Mouse (Mus musculus): ENCODE results near the gene Fcer1g. TPM values are rescaled to one million over a fixed set of nuclear protein-coding genes. Genes with fewer than 3 reads are reported as not detected.

The Fcer1g gene
- polyA plus RNA-seq, 1 experiment, result not detected

GRCm38 (mm10) chr1:171271622-171272021, 37.5 kb upstream of the Fcer1g start:
- no peak for TF ChIP-seq GATA1 (IDR thresholded peaks at IDR 0.05; ENCODE audit: low read length)

- TF ChIP-seq GATA1 (IDR thresholded peaks at IDR 0.05; ENCODE audit: low read length), result no peak
Observed at GRCm38 (mm10) chr1:171271196-171271595, 37.0 kb upstream of the Fcer1g start.

- TF ChIP-seq GATA1 (IDR thresholded peaks at IDR 0.05; ENCODE audit: low read length), result no peak
Observed at GRCm38 (mm10) chr1:171270573-171270900, 36.4 kb upstream of the Fcer1g start.

- TF ChIP-seq GATA1 (IDR thresholded peaks at IDR 0.05; ENCODE audit: low read length), result no peak
Observed at GRCm38 (mm10) chr1:171269848-171270572, 35.8 kb upstream of the Fcer1g start, which contains the start of gene B4galt3. Gene B4galt3 (plus strand): TSS chr1:171270328.

GRCm38 (mm10) chr1:171268341-171268740, 34.2 kb upstream of the Fcer1g start:
- no peak for TF ChIP-seq GATA1 (IDR thresholded peaks at IDR 0.05; ENCODE audit: low read length)

- no peak for TF ChIP-seq GATA1 (IDR thresholded peaks at IDR 0.05; ENCODE audit: low read length)
Observed at GRCm38 (mm10) chr1:171265971-171266744, 32.0 kb upstream of the Fcer1g start.

- TF ChIP-seq GATA1 (IDR thresholded peaks at IDR 0.05; ENCODE audit: low read length), result no peak
Observed at GRCm38 (mm10) chr1:171263666-171264461, 29.7 kb upstream of the Fcer1g start.

- no peak for TF ChIP-seq GATA1 (IDR thresholded peaks at IDR 0.05; ENCODE audit: low read length)
Observed at GRCm38 (mm10) chr1:171263185-171263611, 29.0 kb upstream of the Fcer1g start.

- TF ChIP-seq GATA1 (IDR thresholded peaks at IDR 0.05; ENCODE audit: low read length), result no peak
Observed at GRCm38 (mm10) chr1:171262594-171263130, 28.5 kb upstream of the Fcer1g start.

GRCm38 (mm10) chr1:171260316-171260715, 26.2 kb upstream of the Fcer1g start:
- TF ChIP-seq GATA1 (IDR thresholded peaks at IDR 0.05; ENCODE audit: low read length), result no peak

- no peak for TF ChIP-seq GATA1 (IDR thresholded peaks at IDR 0.05; ENCODE audit: low read length)
Observed at GRCm38 (mm10) chr1:171258921-171259320, 24.8 kb upstream of the Fcer1g start.

- no peak for TF ChIP-seq GATA1 (IDR thresholded peaks at IDR 0.05; ENCODE audit: low read length)
Observed at GRCm38 (mm10) chr1:171257781-171258180, 23.6 kb upstream of the Fcer1g start.

GRCm38 (mm10) chr1:171256937-171257548, 22.9 kb upstream of the Fcer1g start:
- no peak for TF ChIP-seq GATA1 (IDR thresholded peaks at IDR 0.05; ENCODE audit: low read length)

GRCm38 (mm10) chr1:171256095-171256818, 22.1 kb upstream of the Fcer1g start:
- TF ChIP-seq GATA1 (IDR thresholded peaks at IDR 0.05; ENCODE audit: low read length), result no peak

- TF ChIP-seq GATA1 (IDR thresholded peaks at IDR 0.05; ENCODE audit: low read length), result no peak
Observed at GRCm38 (mm10) chr1:171252415-171252814, 18.2 kb upstream of the Fcer1g start.

All from G1E-ER4 (cell line).